Comparison of ENCODE assay signal across 16 mouse cellular contexts in genomic region chr7:25700732-25701131, GRCm38 (mm10). TPM values are rescaled to one million over a fixed set of nuclear protein-coding genes. Genes with fewer than 3 reads are reported as not detected.
DNase-seq lines count a peak whose midpoint lies in the region; ATAC-seq and TF ChIP-seq lines count a peak whose summit lies in the region.
"Had no signal": no experiment of that assay in that cellular context is flagged by ENCODE, and none has a peak within 500 bp of the region (broad histone marks: within the 10 kb centered on the region; RNA-seq: fewer than 3 reads in every experiment).

No protein-coding gene starts in this region.

- no peak for ATAC-seq in lung, postnatal 0 days
- ATAC-seq in hindbrain, embryonic 12.5 days (ENCODE audit: low FRiP score) = no peak
- ATAC-seq: forebrain, embryonic 15.5 days had no signal

- TF ChIP-seq CTCF in heart, adult 2 months (IDR thresholded peaks at IDR 0.05) = peak; percentile 49
- peak; percentile 47 for TF ChIP-seq CTCF in lung, postnatal 0 days (IDR thresholded peaks at IDR 0.05)

- no peak for TF ChIP-seq EP300 in heart, adult 2 months (IDR thresholded peaks at IDR 0.05; ENCODE audit: insufficient read depth, low read depth, low read length)
- TF ChIP-seq EP300 in lung, postnatal 0 days (IDR thresholded peaks at IDR 0.05) = no peak

- WGBS in heart, adult 2 months = 80% methylated on average over 12 of the region's 12 CpGs
- WGBS in lung, postnatal 0 days = 79% methylated on average over 12 of the region's 12 CpGs
- 77% methylated on average over 12 of the region's 12 CpGs for WGBS in midbrain, embryonic 10.5 days
- 72% methylated on average over 12 of the region's 12 CpGs for WGBS in hindbrain, embryonic 12.5 days

- DNase-seq in heart, adult 2 months = no peak
- no peak for DNase-seq in heart, postnatal 14 days
- DNase-seq in lung, postnatal 0 days (ENCODE audit: low spot score) = no peak
- DNase-seq in lung, postnatal 25 days (ENCODE audit: low spot score) = no peak
- DNase-seq in ES-CJ7 (ENCODE audit: low read depth, low spot score) = peak; percentile 61
- peak; percentile 54 for DNase-seq in induced T-regulatory cell, adult 2 months (ENCODE audit: low read depth)
- no peak for DNase-seq in midbrain, embryonic 10.5 days (ENCODE audit: low spot score)
- DNase-seq: adrenal gland, postnatal 25 days; cerebellum, adult 11 months; gastrocnemius, postnatal 25 days; kidney, postnatal 10 days; layer of hippocampus, postnatal 36 days; lung, postnatal 4 days had no signal

- H3K4me2 ChIP-seq in lung, postnatal 0 days (replicated peaks; ENCODE audit: low read depth, low read length) = no peak overlapping the region
- H3K4me2 ChIP-seq in hindbrain, embryonic 12.5 days (replicated peaks) = no peak overlapping the region
- H3K4me2 ChIP-seq: forebrain, embryonic 15.5 days; hindbrain, embryonic 14.5 days had no signal

- no peaks in the 10 kb centered on the region for H3K9me3 ChIP-seq in lung, postnatal 0 days (ENCODE audit: low read length)
- peaks cover 20% of the 10 kb centered on the region for H3K9me3 ChIP-seq in midbrain, embryonic 10.5 days (replicated peaks)
- H3K9me3 ChIP-seq in hindbrain, embryonic 12.5 days (replicated peaks) = peaks cover 6% of the 10 kb centered on the region; the same call in 1 of the 2 replicates

- H3K27me3 ChIP-seq in heart, adult 2 months (ENCODE audit: control insufficient read depth, insufficient read depth, low read length) = no peaks in the 10 kb centered on the region
- no peaks in the 10 kb centered on the region for H3K27me3 ChIP-seq in lung, postnatal 0 days (replicated peaks; ENCODE audit: insufficient read depth, low read length)
- H3K27me3 ChIP-seq in midbrain, embryonic 10.5 days (ENCODE audit: low read depth, poor library complexity, severe bottlenecking) = peaks cover 25% of the 10 kb centered on the region
- peaks cover 16% of the 10 kb centered on the region for H3K27me3 ChIP-seq in hindbrain, embryonic 12.5 days

- H3K79me2 ChIP-seq in heart, adult 2 months (replicated peaks; ENCODE audit: control insufficient read depth, insufficient read depth, low read length) = no peaks in the 10 kb centered on the region

- H3K27ac ChIP-seq in heart, adult 2 months = no peak overlapping the region
- no peak overlapping the region for H3K27ac ChIP-seq in lung, postnatal 0 days (ENCODE audit: low read length)
- H3K27ac ChIP-seq in midbrain, embryonic 10.5 days (replicated peaks) = no peak overlapping the region
- no peak overlapping the region for H3K27ac ChIP-seq in hindbrain, embryonic 12.5 days
- H3K27ac ChIP-seq: forebrain, embryonic 15.5 days; hindbrain, embryonic 14.5 days had no signal

- no peak overlapping the region for H3K4me3 ChIP-seq in heart, adult 2 months
- no peak overlapping the region for H3K4me3 ChIP-seq in lung, postnatal 0 days (ENCODE audit: low read depth, low read length)
- H3K4me3 ChIP-seq in midbrain, embryonic 10.5 days = no peak overlapping the region
- no peak overlapping the region for H3K4me3 ChIP-seq in hindbrain, embryonic 12.5 days
- H3K4me3 ChIP-seq: forebrain, embryonic 15.5 days had no signal

- intact Hi-C loops in heart, adult 2 months (cut with DNase I) = no loop called here
- intact Hi-C loops in heart, postnatal 14 days (cut with DNase I) = no loop called here

- peaks cover 13% of the 10 kb centered on the region for H3K4me1 ChIP-seq in heart, adult 2 months (ENCODE audit: control insufficient read depth, insufficient read depth, low read length)
- H3K4me1 ChIP-seq in lung, postnatal 0 days (ENCODE audit: insufficient read depth, low read depth, low read length) = no peaks in the 10 kb centered on the region
- peaks cover 16% of the 10 kb centered on the region for H3K4me1 ChIP-seq in midbrain, embryonic 10.5 days
- peaks cover 11% of the 10 kb centered on the region; the same call in 1 of the 2 replicates for H3K4me1 ChIP-seq in hindbrain, embryonic 12.5 days

- no peak overlapping the region for H3K9ac ChIP-seq in heart, adult 2 months (ENCODE audit: low read depth, low read length)
- no peak overlapping the region for H3K9ac ChIP-seq in lung, postnatal 0 days (replicated peaks; ENCODE audit: low read depth)
- H3K9ac ChIP-seq in hindbrain, embryonic 12.5 days = no peak overlapping the region
- H3K9ac ChIP-seq: forebrain, embryonic 15.5 days; hindbrain, embryonic 14.5 days had no signal

- peaks cover 4% of the 10 kb centered on the region; the same call in 1 of the 2 replicates for H3K36me3 ChIP-seq in heart, adult 2 months (ENCODE audit: control insufficient read depth, insufficient read depth, low read length)
- peaks cover 18% of the 10 kb centered on the region; the same call in 1 of the 2 replicates for H3K36me3 ChIP-seq in lung, postnatal 0 days (ENCODE audit: insufficient read depth, low read length)
- no peaks in the 10 kb centered on the region for H3K36me3 ChIP-seq in midbrain, embryonic 10.5 days
- no peaks in the 10 kb centered on the region for H3K36me3 ChIP-seq in hindbrain, embryonic 12.5 days
- H3K36me3 ChIP-seq: forebrain, embryonic 15.5 days had no signal

- no peak for TF ChIP-seq POLR2A in heart, adult 2 months (IDR thresholded peaks at IDR 0.05; ENCODE audit: insufficient read depth, low read depth, low read length)

RNA-seq across cellular contexts. Expression of gene Tgfb1, which starts 13.9 kb away (rescaled TPM):
- 10 to 100 TPM; 21.5 to 22.5 TPM for total RNA-seq in heart, adult 2 months (2021)
- 16.3 and 24.7 TPM in 2 replicates for polyA plus RNA-seq in heart, adult 2 months (2012; rRNA removed)
- total RNA-seq in heart, postnatal 14 days (2021) = 10 to 100 TPM; 31.7 to 36.1 TPM
- 6.6 and 9.0 TPM in 2 replicates for polyA plus RNA-seq in lung, postnatal 0 days (2015; fragmentation: Nextera tagmentation; extraction: Ambion mirVana)
- 0.98 and 1.7 TPM in 2 replicates for polyA plus RNA-seq in midbrain, embryonic 10.5 days (2016; fragmentation: Nextera tagmentation; extraction: Ambion mirVana)
- 1.6 and 1.8 TPM in 2 replicates for polyA plus RNA-seq in hindbrain, embryonic 12.5 days (2016; fragmentation: Nextera tagmentation; extraction: Ambion mirVana)

RNA-seq across cellular contexts. Expression of gene Ccdc97, which starts 18.2 kb away (rescaled TPM):
- 10 to 100 TPM; 51.8 to 59.3 TPM for total RNA-seq in heart, adult 2 months (2021)
- 62.9 and 72.6 TPM in 2 replicates for polyA plus RNA-seq in heart, adult 2 months (2012; rRNA removed)
- total RNA-seq in heart, postnatal 14 days (2021) = 10 to 100 TPM; 47.0 to 50.7 TPM
- 9.8 and 12.1 TPM in 2 replicates for polyA plus RNA-seq in lung, postnatal 0 days (2015; fragmentation: Nextera tagmentation; extraction: Ambion mirVana)
- 30.1 and 33.3 TPM in 2 replicates for polyA plus RNA-seq in midbrain, embryonic 10.5 days (2016; fragmentation: Nextera tagmentation; extraction: Ambion mirVana)
- polyA plus RNA-seq in hindbrain, embryonic 12.5 days (2016; fragmentation: Nextera tagmentation; extraction: Ambion mirVana) = 32.8 and 36.0 TPM in 2 replicates

RNA-seq across cellular contexts. Expression of gene B9d2, which starts 20.2 kb away (rescaled TPM):
- 10 to 100 TPM in 1 of 2 experiments, 1 to 10 TPM in 1; 7.9 to 10.2 TPM for total RNA-seq in heart, adult 2 months (2021)
- polyA plus RNA-seq in heart, adult 2 months (2012; rRNA removed) = 31.5 and 32.2 TPM in 2 replicates
- 10 to 100 TPM; 11.0 to 11.3 TPM for total RNA-seq in heart, postnatal 14 days (2021)
- polyA plus RNA-seq in lung, postnatal 0 days (2015; fragmentation: Nextera tagmentation; extraction: Ambion mirVana) = 28.6 and 28.8 TPM in 2 replicates
- 38.9 TPM in 2 replicates for polyA plus RNA-seq in midbrain, embryonic 10.5 days (2016; fragmentation: Nextera tagmentation; extraction: Ambion mirVana)
- 25.9 and 30.8 TPM in 2 replicates for polyA plus RNA-seq in hindbrain, embryonic 12.5 days (2016; fragmentation: Nextera tagmentation; extraction: Ambion mirVana)

RNA-seq across cellular contexts. Expression of gene Tmem91, which starts 25.8 kb away (rescaled TPM):
- total RNA-seq in heart, adult 2 months (2021) = not detected
- polyA plus RNA-seq in heart, adult 2 months (2012; rRNA removed) = 1.1 TPM in 1 of 2 replicates, not detected in the other
- under 1 TPM in 1 of 2 experiments, not detected in 1; 0.37 TPM for total RNA-seq in heart, postnatal 14 days (2021)
- polyA plus RNA-seq in lung, postnatal 0 days (2015; fragmentation: Nextera tagmentation; extraction: Ambion mirVana) = 1.2 and 2.0 TPM in 2 replicates
- 2.7 and 3.2 TPM in 2 replicates for polyA plus RNA-seq in midbrain, embryonic 10.5 days (2016; fragmentation: Nextera tagmentation; extraction: Ambion mirVana)
- polyA plus RNA-seq in hindbrain, embryonic 12.5 days (2016; fragmentation: Nextera tagmentation; extraction: Ambion mirVana) = 3.5 and 4.6 TPM in 2 replicates
- total RNA-seq: adrenal gland, postnatal 25 days; gastrocnemius, postnatal 25 days had no signal

RNA-seq across cellular contexts. Expression of gene Exosc5, which starts 41.8 kb away (rescaled TPM):
- total RNA-seq in heart, adult 2 months (2021) = 10 to 100 TPM; 16.6 to 20.5 TPM
- polyA plus RNA-seq in heart, adult 2 months (2012; rRNA removed) = 21.0 and 23.5 TPM in 2 replicates
- 10 to 100 TPM; 16.9 to 17.2 TPM for total RNA-seq in heart, postnatal 14 days (2021)
- 46.7 and 49.7 TPM in 2 replicates for polyA plus RNA-seq in lung, postnatal 0 days (2015; fragmentation: Nextera tagmentation; extraction: Ambion mirVana)
- 65.0 and 81.4 TPM in 2 replicates for polyA plus RNA-seq in midbrain, embryonic 10.5 days (2016; fragmentation: Nextera tagmentation; extraction: Ambion mirVana)
- polyA plus RNA-seq in hindbrain, embryonic 12.5 days (2016; fragmentation: Nextera tagmentation; extraction: Ambion mirVana) = 46.8 and 50.0 TPM in 2 replicates

Comparison
In these comparisons a context has a peak if more than half of its experiments do, and no peak if none do; other contexts are left out.
1. DNase-seq: peak in ES-CJ7 (single experiment) and induced T-regulatory cell, adult 2 months (single experiment); none in heart, adult 2 months (0 of 2), heart, postnatal 14 days (0 of 2), lung, postnatal 0 days (single experiment), lung, postnatal 25 days (single experiment) and midbrain, embryonic 10.5 days (single experiment).